Mouse (Mus musculus) E14TG2a.4 (cell line): ENCODE data around the gene Gm21860.
"Not testable (repeated sequence)": the region's sequence is repeated elsewhere in the genome, so short reads cannot be mapped to it uniquely, and the experiment has no call there.

ENCODE experiments used
- CTCF ChIP-seq: conservative IDR thresholded peaks from 2 replicates; pipeline ENCODE4 v1.5.1; 2014; ENCODE audit warnings: low read length
- NANOG ChIP-seq: IDR thresholded peaks from 2 replicates; pipeline ENCODE4 v1.6.1; 2014; ENCODE audit warnings: borderline replicate concordance, low read length, mixed read lengths
- POU5F1 ChIP-seq: IDR thresholded peaks from 2 replicates; pipeline ENCODE4 v1.6.1; 2014; ENCODE audit warnings: low read length, borderline replicate concordance

DNA sequence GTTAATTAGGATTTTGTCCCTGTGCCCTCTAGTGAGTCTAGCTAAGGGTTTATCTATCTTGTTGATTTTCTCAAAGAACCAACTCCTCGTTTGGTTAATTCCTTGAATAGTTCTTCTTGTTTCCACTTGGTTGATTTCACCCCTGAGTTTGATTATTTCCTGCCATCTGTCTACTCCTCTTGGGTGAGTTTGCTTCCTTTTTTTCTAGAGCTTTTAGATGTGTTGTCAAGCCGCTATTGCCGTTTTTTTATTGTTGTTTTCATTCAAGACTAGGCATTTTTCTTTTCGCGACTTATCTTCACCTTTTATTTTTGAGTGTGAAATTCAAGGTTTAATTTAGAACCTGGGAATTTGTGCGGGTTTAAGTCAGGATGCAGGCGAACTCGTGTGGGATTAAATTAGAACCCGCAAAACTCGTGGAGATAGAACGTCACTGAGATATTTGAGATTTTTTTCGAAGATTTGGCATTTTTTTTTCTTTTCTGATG is 24.8 kb downstream of the Gm21860 start:
- TF ChIP-seq CTCF, NANOG, POU5F1: not testable (repeated sequence)
